Mouse (Mus musculus) splenic B cell, adult 2 months (primary cell): ENCODE results near the gene Slc26a9.
A peak's percentile ranks its signal among the peaks of the same experiment; 100 is the strongest.

Experiments
- DNase-seq: peaks from one replicate; pipeline ENCODE4 v3.0.0-alpha.2; 2011; ENCODE audit warnings: low read depth, low spot score
- H3K27me3 ChIP-seq: 2 replicates; pipeline ENCODE4 v1.6.1; 2012; ENCODE audit warnings: mild to moderate bottlenecking, low read length, moderate library complexity, mixed read lengths; ENCODE audit not compliant: control insufficient read depth, poor library complexity, insufficient read depth, severe bottlenecking
- H3K36me3 ChIP-seq: 2 replicates; pipeline ENCODE4 v1.6.1; 2012; ENCODE audit warnings: mild to moderate bottlenecking, low read length, moderate library complexity, mixed read lengths; ENCODE audit not compliant: control insufficient read depth, poor library complexity, insufficient read depth, severe bottlenecking

The Slc26a9 gene

GRCm38 (mm10) chr1:131771440-131771839, 27.6 kb downstream of the Slc26a9 start:
- DNase-seq, result no peak
- no peaks in the 10 kb centered on the region for H3K36me3 ChIP-seq
- H3K27me3 ChIP-seq, result no peaks in the 10 kb centered on the region

- no peaks in the 10 kb centered on the region for H3K36me3 ChIP-seq
- no peak for DNase-seq
Measured at GRCm38 (mm10) chr1:131794591-131794990, 50.8 kb downstream of the Slc26a9 start.

DNA sequence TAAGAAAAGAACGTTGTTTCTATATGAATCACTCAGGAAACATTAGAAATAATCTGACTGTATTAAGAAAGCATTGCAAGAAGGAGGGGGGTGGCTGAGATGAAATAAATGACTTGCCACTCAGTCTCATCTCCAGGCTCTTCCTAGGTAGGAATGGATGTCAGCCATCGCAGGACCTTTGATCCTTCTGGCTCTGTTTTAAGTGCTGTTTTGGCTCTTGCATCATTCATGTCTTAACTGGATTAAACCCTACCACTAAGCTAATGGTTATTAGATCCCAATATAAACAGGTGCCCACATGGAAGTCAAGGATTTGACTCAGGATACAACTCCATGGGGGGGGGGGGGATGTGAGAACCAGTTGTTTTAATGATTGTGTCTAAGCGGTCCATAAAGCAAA, 51.3 kb downstream of the Slc26a9 start:
- no peaks in the 10 kb centered on the region for H3K36me3 ChIP-seq
- no peaks in the 10 kb centered on the region for H3K27me3 ChIP-seq
- DNase-seq, result no peak

More at GRCm38 (mm10) chr1:131794591-131794990, 50.8 kb downstream of the Slc26a9 start:
- no peaks in the 10 kb centered on the region for H3K27me3 ChIP-seq

DNA sequence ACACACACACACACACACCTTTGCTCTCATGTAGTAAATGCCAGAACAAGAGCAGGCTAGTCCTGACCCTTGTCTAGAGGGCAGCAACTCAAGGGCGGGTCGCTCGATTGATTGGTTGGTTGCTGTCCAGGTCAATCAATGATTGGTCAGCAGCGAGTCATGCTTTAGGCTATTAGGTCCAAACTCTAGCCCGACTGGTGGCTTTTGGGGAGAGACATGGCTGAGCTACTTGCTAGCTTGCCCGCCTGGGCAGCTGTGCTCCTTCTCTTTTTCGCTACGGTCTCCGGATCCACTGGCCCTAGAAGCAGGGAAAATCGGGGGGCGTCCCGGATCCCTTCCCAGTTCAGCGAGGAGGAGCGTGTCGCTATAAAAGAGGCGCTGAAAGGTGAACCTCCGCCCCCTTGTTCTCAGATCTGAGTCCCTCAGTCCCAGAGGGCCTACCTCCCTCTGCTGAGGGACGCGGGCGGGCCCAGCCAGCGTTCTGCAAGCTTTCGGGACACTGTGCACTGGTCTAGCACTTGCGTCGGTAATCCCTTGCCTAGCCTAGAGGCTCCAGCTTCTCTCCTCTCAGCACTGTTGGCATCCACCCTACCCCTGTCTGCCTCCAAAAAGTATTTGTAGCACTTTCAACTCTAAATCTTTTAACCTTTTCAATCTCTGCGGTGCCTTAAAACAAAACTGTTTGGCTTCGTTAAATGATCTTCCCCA, 53.5 kb downstream of the Slc26a9 start, which contains the start of gene Pm20d1:
TSS of gene Pm20d1 (plus strand) at position 180 of the 708 bp plus-strand sequence.
- no peaks in the 10 kb centered on the region for H3K27me3 ChIP-seq
- H3K36me3 ChIP-seq, result no peaks in the 10 kb centered on the region
- peak; percentile 7 for DNase-seq

DNA sequence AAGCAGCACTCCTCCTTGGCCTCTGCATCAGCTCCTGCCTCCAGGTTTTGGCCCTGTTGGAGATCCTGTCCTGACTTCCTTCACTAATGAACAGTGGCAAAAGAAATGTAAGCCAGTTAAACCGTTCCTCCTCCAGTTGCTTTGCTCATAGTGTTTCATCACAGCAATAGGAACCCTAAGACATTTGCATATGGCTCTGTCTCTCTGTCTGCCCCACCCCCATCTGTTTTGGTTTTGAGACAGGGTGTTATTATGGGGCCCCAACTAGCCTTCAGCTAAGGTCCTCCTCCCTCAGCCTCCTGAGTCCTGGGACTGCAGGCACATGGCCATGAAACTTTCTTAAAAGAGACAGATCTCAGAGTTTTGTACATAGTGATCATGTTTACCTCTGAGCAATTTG, 56.2 kb downstream of the Slc26a9 start:
- no peaks in the 10 kb centered on the region for H3K27me3 ChIP-seq
- H3K36me3 ChIP-seq, result no peaks in the 10 kb centered on the region
- DNase-seq, result no peak

GRCm38 (mm10) chr1:131801071-131801470, 57.2 kb downstream of the Slc26a9 start:
- Histone ChIP-seq H3K27me3 (no peaks in the 10 kb centered on the region), H3K36me3 (no peaks in the 10 kb centered on the region)
- DNase-seq, result no peak

- no peak for DNase-seq
- no peaks in the 10 kb centered on the region for H3K36me3 ChIP-seq
- H3K27me3 ChIP-seq, result no peaks in the 10 kb centered on the region
Measured at GRCm38 (mm10) chr1:131802652-131803051, 58.8 kb downstream of the Slc26a9 start.

GRCm38 (mm10) chr1:131804166-131804565, 60.3 kb downstream of the Slc26a9 start:
- Histone ChIP-seq H3K36me3 (no peaks in the 10 kb centered on the region), H3K27me3 (no peaks in the 10 kb centered on the region)
- no peak for DNase-seq

- H3K27me3 ChIP-seq, result no peaks in the 10 kb centered on the region
- no peak for DNase-seq
- H3K36me3 ChIP-seq, result no peaks in the 10 kb centered on the region
Measured at GRCm38 (mm10) chr1:131808986-131809385, 65.2 kb downstream of the Slc26a9 start.

DNA sequence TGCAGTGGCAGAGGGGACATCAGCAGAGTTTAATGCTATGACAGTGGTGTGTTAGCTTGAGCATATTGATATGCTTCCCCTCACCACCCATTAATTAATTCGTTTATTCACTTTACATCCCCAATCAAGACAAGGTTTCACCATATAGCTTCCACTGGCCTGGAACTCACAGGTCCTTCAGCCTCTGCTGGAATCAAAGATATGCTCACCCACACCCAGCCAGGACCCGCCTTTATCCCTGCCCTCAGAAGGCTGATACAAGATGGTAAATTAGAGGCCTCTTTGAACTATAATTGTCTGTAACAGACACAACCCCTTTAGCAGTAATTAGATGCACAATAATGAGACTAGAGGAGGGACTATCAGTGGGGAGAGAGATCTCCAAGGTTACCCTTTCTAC, 65.8 kb downstream of the Slc26a9 start:
- Histone ChIP-seq H3K36me3 (no peaks in the 10 kb centered on the region), H3K27me3 (no peaks in the 10 kb centered on the region)
- no peak for DNase-seq

- Histone ChIP-seq H3K27me3 (no peaks in the 10 kb centered on the region), H3K36me3 (no peaks in the 10 kb centered on the region)
- DNase-seq, result no peak
Measured at GRCm38 (mm10) chr1:131811393-131811792, 67.6 kb downstream of the Slc26a9 start.

DNA sequence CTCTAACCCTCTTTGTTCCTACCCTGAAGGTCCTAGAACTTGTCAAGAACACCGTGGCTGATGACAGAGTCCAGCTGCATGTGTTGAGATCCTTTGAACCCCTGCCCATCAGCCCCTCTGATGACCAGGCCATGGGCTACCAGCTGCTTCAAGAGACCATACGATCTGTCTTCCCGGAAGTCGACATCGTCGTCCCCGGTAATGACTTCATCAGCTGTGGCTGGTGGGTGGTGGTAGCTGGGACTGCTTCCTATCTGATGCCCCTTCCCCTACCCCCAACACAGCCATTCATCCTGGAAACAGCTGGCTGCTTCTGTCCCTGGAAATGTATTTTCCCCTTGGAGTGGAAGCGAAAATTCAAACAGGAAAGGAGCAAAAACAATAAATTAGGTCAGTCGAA, 68.2 kb downstream of the Slc26a9 start:
- Histone ChIP-seq H3K27me3 (no peaks in the 10 kb centered on the region), H3K36me3 (no peaks in the 10 kb centered on the region)
- no peak for DNase-seq

DNA sequence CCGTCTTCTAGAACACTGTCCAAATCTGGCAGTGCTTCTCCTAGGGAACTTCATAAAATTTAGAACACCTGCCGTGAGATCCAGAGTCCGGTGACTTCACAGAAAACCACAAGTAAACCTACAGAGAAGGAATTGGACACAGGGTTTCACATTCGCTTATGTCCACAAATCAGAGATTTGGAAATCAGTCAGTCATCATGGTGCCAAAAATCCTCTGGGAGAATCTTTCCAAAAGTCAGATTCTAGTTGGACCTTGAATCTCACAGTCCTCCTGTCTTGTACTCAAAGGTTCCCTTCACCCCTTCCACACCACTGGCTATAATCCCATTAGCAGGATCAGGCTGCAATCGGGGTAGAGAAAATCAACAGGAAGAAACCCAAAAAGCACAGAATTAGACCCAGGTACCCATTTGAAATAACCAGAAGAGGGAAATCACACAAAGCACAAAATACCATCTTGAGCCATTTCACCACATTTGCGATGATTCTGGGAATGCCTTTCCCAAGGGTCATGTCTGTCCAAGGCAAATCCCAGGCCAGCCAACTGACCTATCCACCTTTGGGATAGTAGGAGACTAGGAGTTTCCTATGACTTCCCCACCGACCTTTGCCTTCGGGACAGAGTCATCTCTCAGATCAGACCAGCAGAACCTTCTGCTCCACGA, 68.9 kb downstream of the Slc26a9 start:
- Histone ChIP-seq H3K27me3 (no peaks in the 10 kb centered on the region), H3K36me3 (no peaks in the 10 kb centered on the region)
- no peak for DNase-seq

- H3K27me3 ChIP-seq, result no peaks in the 10 kb centered on the region
- DNase-seq, result no peak
- no peaks in the 10 kb centered on the region for H3K36me3 ChIP-seq
Measured at GRCm38 (mm10) chr1:131813731-131814130, 69.9 kb downstream of the Slc26a9 start.

DNA sequence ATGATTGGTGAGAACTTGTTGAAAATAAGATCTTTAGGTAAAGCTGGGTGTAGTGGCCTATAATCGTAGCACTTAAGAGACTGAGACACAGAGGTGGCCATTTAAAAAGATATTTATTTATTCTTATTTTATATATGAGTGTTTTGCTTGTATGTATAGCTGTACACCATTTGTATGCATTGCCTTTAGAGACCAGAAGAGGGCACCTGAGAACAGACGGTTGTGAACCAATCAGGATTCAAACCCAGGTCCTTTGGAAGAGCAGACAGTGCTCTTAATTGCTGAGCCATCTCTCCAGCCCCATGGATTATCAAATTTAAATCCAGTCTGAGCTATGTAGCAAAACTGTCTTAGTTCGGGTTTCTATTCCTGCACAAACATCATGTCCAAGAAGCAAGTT, 70.4 kb downstream of the Slc26a9 start:
- peak; percentile 38 for DNase-seq
- H3K36me3 ChIP-seq, result no peaks in the 10 kb centered on the region
- no peaks in the 10 kb centered on the region for H3K27me3 ChIP-seq
